Mouse (Mus musculus) intestine, postnatal 0 days (tissue): ENCODE results near the gene Slc7a3. TPM values are rescaled to one million over a fixed set of nuclear protein-coding genes. Genes with fewer than 3 reads are reported as not detected.
"Not testable (repeated sequence)": the region's sequence is repeated elsewhere in the genome, so short reads cannot be mapped to it uniquely, and the experiment has no call there.

Experiments used
- ATAC-seq: fragments of 200-750 bp; cut with Nextera tagmentation; 2 replicates; pipeline ENCODE4 v1.8.0; 2017; ENCODE audit warnings: mild to moderate bottlenecking, moderate TSS enrichment, moderate library complexity
- H3K27ac ChIP-seq: fragments of 300-500 bp; sonication (generic); 2 replicates; pipeline ENCODE4 v1.5.1; 2014; ENCODE audit warnings: mild to moderate bottlenecking, low read depth, low read length, moderate library complexity
- H3K27me3 ChIP-seq: fragments of 300-500 bp; sonication (generic); replicated peaks from 2 replicates; pipeline ENCODE4 v1.6.1; 2014; ENCODE audit warnings: low read length, mixed read lengths; ENCODE audit not compliant: control insufficient read depth, insufficient read depth
- H3K36me3 ChIP-seq: fragments of 300-500 bp; sonication (generic); 2 replicates; pipeline ENCODE4 v1.6.1; 2014; ENCODE audit warnings: mild to moderate bottlenecking, moderate library complexity; ENCODE audit not compliant: control insufficient read depth, insufficient read depth
- H3K4me1 ChIP-seq: fragments of 300-500 bp; sonication (generic); replicated peaks from 2 replicates; pipeline ENCODE4 v1.6.1; 2014; ENCODE audit warnings: antibody characterized with exemption, low read length, mixed read lengths; ENCODE audit not compliant: control insufficient read depth, insufficient read depth
- H3K4me2 ChIP-seq: fragments of 300-500 bp; sonication (generic); replicated peaks from 2 replicates; pipeline ENCODE4 v1.6.1; 2014; ENCODE audit warnings: low read depth, mild to moderate bottlenecking, moderate library complexity
- H3K4me3 ChIP-seq: fragments of 300-500 bp; sonication (generic); 2 replicates; pipeline ENCODE4 v1.5.1; 2014; ENCODE audit warnings: low read depth, low read length
- H3K9ac ChIP-seq: fragments of 300-500 bp; sonication (generic); 2 replicates; pipeline ENCODE4 v1.6.1; 2014; ENCODE audit warnings: mild to moderate bottlenecking, low read depth, low read length
- H3K9me3 ChIP-seq: fragments of 300-500 bp; sonication (generic); 2 replicates; pipeline ENCODE4 v1.6.1; 2016; ENCODE audit warnings: mixed run types; ENCODE audit not compliant: control insufficient read depth
- CTCF ChIP-seq: sonication (generic); IDR thresholded peaks from 2 replicates; pipeline ENCODE4 v1.5.1; 2016; ENCODE audit warnings: low read depth, mild to moderate bottlenecking, control low read depth, antibody characterized with exemption, moderate library complexity
- WGBS: fragments of 180-500 bp; shearing (Covaris S2); extraction: QIAGEN DNeasy Blood & Tissue Kit; methylation state at CpG from one replicate; pipeline ENCODE4 v1.1.7; 2014; 5-methylcytosine and 5-hydroxymethylcytosine counted together
- polyA plus RNA-seq: library from polyadenylated mRNA; unstranded; fragments of >200 nt; fragmentation: Nextera tagmentation; extraction: Ambion mirVana; gene quantifications from 2 replicates; pipeline ENCODE4 v1.2.1, GENCODE M21; 2015

Gene Slc7a3
- polyA plus RNA-seq, 1 experiment from 2014 or later, result 0.74 TPM

- no peaks in the 10 kb centered on the region for H3K9me3 ChIP-seq
- no peaks in the 10 kb centered on the region for H3K36me3 ChIP-seq
- WGBS, result 48% methylated on average over 1 of the region's 1 CpGs
- ATAC-seq, result no peak
- no peaks in the 10 kb centered on the region for H3K27me3 ChIP-seq
- no peak overlapping the region for H3K27ac ChIP-seq
- H3K4me3 ChIP-seq, result no peak overlapping the region
- TF ChIP-seq CTCF, result peak; percentile 60
- no peaks in the 10 kb centered on the region for H3K4me1 ChIP-seq
- H3K4me2 ChIP-seq, result no peak overlapping the region
- no peak overlapping the region for H3K9ac ChIP-seq
Observed at GRCm38 (mm10) chrX:101120546-101120945, 34.7 kb upstream of the Slc7a3 start.

GRCm38 (mm10) chrX:101085211-101085610, 609 bp downstream of the Slc7a3 start:
- not testable (repeated sequence) for H3K9me3 ChIP-seq, H3K4me1 ChIP-seq, H3K27ac ChIP-seq, H3K9ac ChIP-seq, ATAC-seq, H3K36me3 ChIP-seq, H3K27me3 ChIP-seq
- peak overlapping the region; percentile 57 for H3K4me2 ChIP-seq
- H3K4me3 ChIP-seq, result 0 out of 2 replicates have a peak overlapping the region, but pooled peaks have one; percentile 7
- WGBS, result 16% methylated on average over 7 of the region's 9 CpGs

GRCm38 (mm10) chrX:101084192-101084591, 1.6 kb downstream of the Slc7a3 start:
- no peaks in the 10 kb centered on the region for H3K27me3 ChIP-seq
- H3K27ac ChIP-seq, result no peak overlapping the region
- H3K4me2 ChIP-seq, result 0 out of 2 replicates have a peak overlapping the region, but pooled peaks have one; percentile 57

GRCm38 (mm10) chrX:101065245-101065644, 20.6 kb downstream of the Slc7a3 start:
- H3K9me3 ChIP-seq, result no peaks in the 10 kb centered on the region
- H3K27ac ChIP-seq, result no peak overlapping the region
- H3K4me3 ChIP-seq, result no peak overlapping the region
- no peak overlapping the region for H3K9ac ChIP-seq
- no peaks in the 10 kb centered on the region for H3K27me3 ChIP-seq
- H3K4me1 ChIP-seq, result no peaks in the 10 kb centered on the region
- H3K4me2 ChIP-seq, result no peak overlapping the region
- ATAC-seq, result no peak
- TF ChIP-seq CTCF, result no peak
- 53% methylated on average over 1 of the region's 1 CpGs for WGBS
- H3K36me3 ChIP-seq, result no peaks in the 10 kb centered on the region

More at GRCm38 (mm10) chrX:101084192-101084591, 1.6 kb downstream of the Slc7a3 start:
- Histone ChIP-seq H3K4me1 (no peaks in the 10 kb centered on the region), H3K9me3 (no peaks in the 10 kb centered on the region), H3K9ac (no peak overlapping the region), H3K36me3 (no peaks in the 10 kb centered on the region), H3K4me3 (no peak overlapping the region)
- WGBS, result 63% methylated on average over 2 of the region's 2 CpGs
- ATAC-seq, result no peak
- TF ChIP-seq CTCF, result no peak

GRCm38 (mm10) chrX:101063503-101063902, 22.3 kb downstream of the Slc7a3 start:
- no peak overlapping the region for H3K27ac ChIP-seq
- H3K9ac ChIP-seq, result no peak overlapping the region
- ATAC-seq, result no peak
- no peak overlapping the region for H3K4me2 ChIP-seq
- TF ChIP-seq CTCF, result no peak
- no peaks in the 10 kb centered on the region for H3K27me3 ChIP-seq
- no peak overlapping the region for H3K4me3 ChIP-seq
- H3K4me1 ChIP-seq, result no peaks in the 10 kb centered on the region
- WGBS, result 58% methylated on average over 2 of the region's 2 CpGs
- H3K36me3 ChIP-seq, result no peaks in the 10 kb centered on the region
- no peaks in the 10 kb centered on the region for H3K9me3 ChIP-seq

- Histone ChIP-seq H3K27me3 (no peaks in the 10 kb centered on the region), H3K27ac (no peak within 1 kb of the TSS), H3K4me1 (no peaks in the 10 kb centered on the region), H3K9me3 (no peaks in the 10 kb centered on the region), H3K4me2 (no peak within 1 kb of the TSS), H3K9ac (no peak within 1 kb of the TSS), H3K4me3 (no peak within 1 kb of the TSS), H3K36me3 (no peaks in the 10 kb centered on the region)
- TF ChIP-seq CTCF, result no peak
- ATAC-seq, result no peak
- 88% methylated on average over 31 of the region's 31 CpGs for WGBS
Observed at GRCm38 (mm10) chrX:101059541-101059940, 26.3 kb downstream of the Slc7a3 start, which contains the start of gene Tex11. Tex11 (minus strand) TSS chrX:101059667.

Other genes with a start within 250 kb of the Slc7a3 start
- gene Tex11, start 26.4 kb downstream of the Slc7a3 start, polyA plus RNA-seq, result 0.05 and 0.07 TPM in 2 replicates
- 44.3 and 44.9 TPM in 2 replicates for gene Snx12, start 136.5 kb upstream of the Slc7a3 start, polyA plus RNA-seq
- gene Foxo4, start 168.5 kb upstream of the Slc7a3 start, polyA plus RNA-seq, result 1.4 and 1.6 TPM in 2 replicates
- gene Gm614, start 178.0 kb upstream of the Slc7a3 start, polyA plus RNA-seq, result not detected in 2 replicates
- gene Il2rg, start 182.2 kb upstream of the Slc7a3 start, polyA plus RNA-seq, result 4.6 and 6.1 TPM in 2 replicates
- not detected in 2 replicates for gene Gm20489, start 183.0 kb upstream of the Slc7a3 start, polyA plus RNA-seq
- gene Med12, start 188.0 kb upstream of the Slc7a3 start, polyA plus RNA-seq, result 13.9 and 14.0 TPM in 2 replicates
- gene Nlgn3, start 213.1 kb upstream of the Slc7a3 start, polyA plus RNA-seq, result 1.5 and 2.2 TPM in 2 replicates